Mouse (Mus musculus) c-Kit-positive CD71-positive TER-119-positive erythroid progenitor cells, embryonic 14.5 days (primary cell): ENCODE data around the gene Klhdc7b.
"Not testable (repeated sequence)": the region's sequence is repeated elsewhere in the genome, so short reads cannot be mapped to it uniquely, and the experiment has no call there.

Source experiments
- DNase-seq: peaks from one replicate; pipeline ENCODE4 v3.0.0-alpha.2; 2013; ENCODE audit warnings: low spot score

Klhdc7b gene

GRCm38 (mm10) chr15:89428136-89428790 is 43.5 kb downstream of the Klhdc7b start:
- DNase-seq = no peak

- DNase-seq = peak; percentile 18
These were observed 44.2 kb downstream of the Klhdc7b start for GRCm38 (mm10) chr15:89428821-89429351.

GRCm38 (mm10) chr15:89429352-89430221 is 44.9 kb downstream of the Klhdc7b start, which contains the start of the genes C730034F03Rik, Gm44502 and Chkb:
Gene C730034F03Rik, plus strand, starts transcription at chr15:89429589.
Gene Gm44502, minus strand, starts transcription at chr15:89429696.
Gene Chkb, minus strand, starts transcription at chr15:89429908.
- peak; percentile 89 for DNase-seq

GRCm38 (mm10) chr15:89430341-89430740 is 45.6 kb downstream of the Klhdc7b start:
- no peak for DNase-seq

GRCm38 (mm10) chr15:89430771-89431170 is 46.1 kb downstream of the Klhdc7b start:
- not testable (repeated sequence) for DNase-seq

- DNase-seq = no peak
These were observed 46.6 kb downstream of the Klhdc7b start for GRCm38 (mm10) chr15:89431271-89431670.

GRCm38 (mm10) chr15:89431806-89432205 is 47.1 kb downstream of the Klhdc7b start:
- no peak for DNase-seq

GRCm38 (mm10) chr15:89432946-89433345 is 48.2 kb downstream of the Klhdc7b start:
- DNase-seq = no peak

GRCm38 (mm10) chr15:89434136-89434535 is 49.4 kb downstream of the Klhdc7b start:
- DNase-seq = no peak

GRCm38 (mm10) chr15:89435878-89436277 is 51.2 kb downstream of the Klhdc7b start:
- DNase-seq = no peak
